Mouse (Mus musculus): ENCODE measurements around the gene Lhfp. TPM values are rescaled to one million over a fixed set of nuclear protein-coding genes. Genes with fewer than 3 reads are reported as not detected.

The Lhfp gene
- total and polyA plus RNA-seq, 3 experiments = 51.4 to 79.4 (median 53.5) TPM

DNA sequence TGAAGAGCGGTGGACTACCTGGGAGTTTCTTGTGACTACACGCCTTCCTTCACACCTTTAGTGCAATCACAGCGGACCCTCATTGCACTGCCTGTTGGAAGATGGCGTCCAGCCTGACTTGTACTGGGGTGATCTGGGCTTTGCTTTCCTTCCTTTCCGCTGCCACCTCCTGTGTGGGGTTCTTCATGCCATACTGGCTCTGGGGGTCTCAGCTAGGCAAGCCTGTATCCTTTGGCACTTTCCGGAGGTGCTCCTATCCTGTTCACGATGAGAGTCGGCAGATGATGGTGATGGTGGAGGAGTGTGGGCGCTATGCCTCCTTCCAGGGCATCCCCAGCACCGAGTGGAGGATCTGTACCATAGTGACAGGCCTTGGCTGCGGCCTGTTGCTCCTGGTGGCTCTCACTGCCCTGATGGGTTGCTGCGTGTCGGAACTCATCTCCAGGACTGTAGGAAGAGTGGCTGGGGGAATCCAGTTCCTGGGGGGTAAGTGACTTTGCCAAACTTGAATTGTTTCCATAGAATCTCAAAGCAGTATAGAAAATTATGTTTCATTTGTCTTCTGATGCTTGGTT lies 2.0 kb downstream of the Lhfp start:
- intact Hi-C loops (cut with DNase I) = loop anchor here (5.0 kb wide), 2 partner anchors 44 to 124 kb away; no protein-coding TSS in a partner anchor
- Histone ChIP-seq H3K4me3 (peak overlapping the region; percentile 81), H3K79me2 (replicated peaks; ENCODE audit: control insufficient read depth, insufficient read depth, low read length) (peaks cover 3% of the 10 kb centered on the region; the same call in 1 of the 2 replicates), H3K36me3 (ENCODE audit: control insufficient read depth, insufficient read depth, low read length) (peaks cover 8% of the 10 kb centered on the region), H3K4me1 (ENCODE audit: control insufficient read depth, insufficient read depth, low read length) (peaks cover 10% of the 10 kb centered on the region), H3K27me3 (ENCODE audit: control insufficient read depth, insufficient read depth, low read length) (no peaks in the 10 kb centered on the region), H3K9ac (ENCODE audit: low read depth, low read length) (peak overlapping the region; percentile 30), H3K27ac (peak overlapping the region; percentile 91)
- DNase-seq = no peak
- 68% methylated on average over 13 of the region's 13 CpGs for WGBS
- TF ChIP-seq EP300 (IDR thresholded peaks at IDR 0.05; ENCODE audit: insufficient read depth, low read depth, low read length) (no peak), POLR2A (IDR thresholded peaks at IDR 0.05; ENCODE audit: insufficient read depth, low read depth, low read length) (no peak), CTCF (IDR thresholded peaks at IDR 0.05) (no peak)

DNA sequence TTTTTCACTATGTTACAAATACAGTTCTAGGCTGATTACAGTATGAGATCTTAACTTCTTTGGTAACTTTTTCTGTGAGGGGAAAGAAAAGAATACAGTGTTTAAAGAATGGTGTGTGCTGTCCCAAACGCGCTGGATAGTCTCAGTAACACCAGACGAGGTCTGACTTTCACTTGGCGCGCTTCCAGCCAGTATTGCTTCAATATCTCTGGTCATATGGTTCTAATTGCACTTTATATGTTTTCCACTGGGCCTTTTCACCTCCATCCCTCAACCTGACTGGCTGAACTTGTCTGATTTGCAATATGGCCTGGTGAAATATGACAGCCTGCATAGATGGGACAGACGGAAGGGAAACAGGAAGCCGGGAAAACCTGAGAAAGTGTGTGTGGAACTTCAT lies 2.9 kb downstream of the Lhfp start:
- intact Hi-C loops (cut with DNase I) = loop anchor here (5.0 kb wide), 2 partner anchors 43 to 123 kb away; no protein-coding TSS in a partner anchor
- H3K27me3 ChIP-seq (ENCODE audit: control insufficient read depth, insufficient read depth, low read length) = no peaks in the 10 kb centered on the region
- peaks cover 3% of the 10 kb centered on the region; the same call in 1 of the 2 replicates for H3K79me2 ChIP-seq (replicated peaks; ENCODE audit: control insufficient read depth, insufficient read depth, low read length)
- peak overlapping the region; percentile 57 for H3K27ac ChIP-seq
- peak overlapping the region; percentile 40 for H3K9ac ChIP-seq (ENCODE audit: low read depth, low read length)
- 23% methylated on average over 7 of the region's 7 CpGs for WGBS
- peak overlapping the region; percentile 81 for H3K4me3 ChIP-seq
- TF ChIP-seq CTCF (IDR thresholded peaks at IDR 0.05) = no peak
- no peak for TF ChIP-seq POLR2A (IDR thresholded peaks at IDR 0.05; ENCODE audit: insufficient read depth, low read depth, low read length)
- TF ChIP-seq EP300 (IDR thresholded peaks at IDR 0.05; ENCODE audit: insufficient read depth, low read depth, low read length) = no peak
- peaks cover 8% of the 10 kb centered on the region for H3K36me3 ChIP-seq (ENCODE audit: control insufficient read depth, insufficient read depth, low read length)
- peaks cover 10% of the 10 kb centered on the region for H3K4me1 ChIP-seq (ENCODE audit: control insufficient read depth, insufficient read depth, low read length)
- DNase-seq = peak; percentile 39 to 51

DNA sequence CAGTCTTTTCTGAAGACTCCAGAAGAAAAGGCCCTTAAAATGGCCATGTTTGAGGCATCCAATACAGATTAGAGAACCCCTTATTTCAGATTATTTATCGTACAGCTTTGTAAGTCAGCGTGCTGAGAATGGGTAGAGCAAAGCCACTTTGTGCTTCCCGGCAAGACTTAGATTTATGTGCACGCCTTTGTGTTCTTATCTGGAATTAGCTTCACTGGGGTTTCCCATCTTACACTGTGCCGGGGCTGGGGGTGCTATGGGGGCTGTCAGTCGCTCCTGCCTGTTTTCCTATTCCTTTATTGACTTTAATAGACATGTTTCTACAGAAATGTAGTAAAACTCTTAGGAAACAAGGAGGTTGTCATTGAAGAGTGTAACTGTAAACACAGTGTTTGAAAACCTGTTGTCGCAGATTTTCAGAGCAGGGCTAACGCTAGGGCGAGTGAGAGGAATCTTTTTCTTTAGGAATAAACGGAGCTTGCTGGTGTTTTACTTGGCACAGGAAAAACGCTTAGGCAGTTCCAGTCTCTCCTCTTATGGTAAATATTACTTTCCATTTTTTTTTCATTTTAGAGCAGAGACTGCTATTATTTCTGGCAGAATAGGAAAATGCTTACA lies 3.5 kb downstream of the Lhfp start:
- WGBS = 25% methylated on average over 11 of the region's 11 CpGs
- H3K4me1 ChIP-seq (ENCODE audit: control insufficient read depth, insufficient read depth, low read length) = peaks cover 10% of the 10 kb centered on the region
- H3K4me3 ChIP-seq = peak overlapping the region; percentile 81
- intact Hi-C loops (cut with DNase I) = loop anchor here (5.0 kb wide), 2 partner anchors 43 to 123 kb away; no protein-coding TSS in a partner anchor
- H3K9ac ChIP-seq (ENCODE audit: low read depth, low read length) = peak overlapping the region; percentile 59
- DNase-seq = no peak
- TF ChIP-seq CTCF (IDR thresholded peaks at IDR 0.05) = no peak
- TF ChIP-seq POLR2A (IDR thresholded peaks at IDR 0.05; ENCODE audit: insufficient read depth, low read depth, low read length) = no peak
- TF ChIP-seq EP300 (IDR thresholded peaks at IDR 0.05; ENCODE audit: insufficient read depth, low read depth, low read length) = no peak
- H3K27me3 ChIP-seq (ENCODE audit: control insufficient read depth, insufficient read depth, low read length) = no peaks in the 10 kb centered on the region
- peaks cover 8% of the 10 kb centered on the region for H3K36me3 ChIP-seq (ENCODE audit: control insufficient read depth, insufficient read depth, low read length)
- H3K27ac ChIP-seq = peak overlapping the region; percentile 57
- peaks cover 3% of the 10 kb centered on the region; the same call in 1 of the 2 replicates for H3K79me2 ChIP-seq (replicated peaks; ENCODE audit: control insufficient read depth, insufficient read depth, low read length)

DNA sequence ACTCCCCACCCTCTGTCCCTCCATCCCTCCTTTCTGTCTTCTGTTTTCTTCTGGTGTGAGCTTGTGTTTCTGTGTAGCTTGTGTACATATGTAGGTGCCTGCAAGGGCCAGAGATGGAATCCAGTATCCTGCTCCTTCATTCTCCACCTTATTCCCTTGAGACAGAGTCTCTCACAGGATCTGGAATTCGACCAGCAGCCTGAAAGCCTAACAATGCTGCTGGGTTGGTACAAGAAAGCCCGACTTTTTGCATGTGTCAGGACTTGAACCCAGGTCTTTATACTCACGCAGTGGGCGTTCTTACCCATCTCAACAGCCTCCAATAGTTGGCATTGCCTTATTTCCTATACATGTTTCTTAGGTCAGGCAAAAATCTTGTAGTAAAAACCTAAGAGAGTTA lies 4.4 kb downstream of the Lhfp start:
- H3K27ac ChIP-seq = peak overlapping the region; percentile 43; the same call in 1 of the 2 replicates
- H3K27me3 ChIP-seq (ENCODE audit: control insufficient read depth, insufficient read depth, low read length) = no peaks in the 10 kb centered on the region
- no peak overlapping the region for H3K4me3 ChIP-seq
- no peak for DNase-seq
- peaks cover 10% of the 10 kb centered on the region for H3K4me1 ChIP-seq (ENCODE audit: control insufficient read depth, insufficient read depth, low read length)
- no peak overlapping the region for H3K9ac ChIP-seq (ENCODE audit: low read depth, low read length)
- peaks cover 3% of the 10 kb centered on the region; the same call in 1 of the 2 replicates for H3K79me2 ChIP-seq (replicated peaks; ENCODE audit: control insufficient read depth, insufficient read depth, low read length)
- peaks cover 8% of the 10 kb centered on the region for H3K36me3 ChIP-seq (ENCODE audit: control insufficient read depth, insufficient read depth, low read length)
- WGBS = 60% methylated on average over 4 of the region's 4 CpGs
- TF ChIP-seq EP300 (IDR thresholded peaks at IDR 0.05; ENCODE audit: insufficient read depth, low read depth, low read length) = no peak
- TF ChIP-seq POLR2A (IDR thresholded peaks at IDR 0.05; ENCODE audit: insufficient read depth, low read depth, low read length) = no peak
- intact Hi-C loops (cut with DNase I) = loop anchor here (1.0 kb wide), 1 partner anchor 13 kb away; no protein-coding TSS in a partner anchor

DNA sequence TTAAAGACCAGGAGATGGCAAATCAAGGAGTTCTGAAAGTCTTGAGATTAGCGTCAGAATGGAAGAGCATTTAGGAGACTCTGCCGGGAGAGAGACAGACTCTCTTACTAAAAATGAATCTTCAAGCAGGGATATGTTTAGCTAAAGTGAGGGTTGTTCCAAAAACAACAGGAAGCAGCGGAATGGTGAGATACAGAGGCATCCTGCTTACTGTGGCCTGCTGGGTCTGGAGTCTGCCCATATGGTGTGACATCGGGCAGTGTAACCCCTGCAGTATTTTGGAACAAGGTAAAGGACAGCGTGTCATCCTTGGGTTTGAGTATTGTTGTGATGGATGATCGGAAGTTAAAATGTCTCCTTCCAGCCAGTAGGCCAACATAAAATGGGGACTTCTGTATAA lies 5.0 kb downstream of the Lhfp start:
- Histone ChIP-seq H3K36me3 (ENCODE audit: control insufficient read depth, insufficient read depth, low read length) (peaks cover 10% of the 10 kb centered on the region), H3K79me2 (replicated peaks; ENCODE audit: control insufficient read depth, insufficient read depth, low read length) (peaks cover 3% of the 10 kb centered on the region; the same call in 1 of the 2 replicates), H3K4me1 (ENCODE audit: control insufficient read depth, insufficient read depth, low read length) (peaks cover 11% of the 10 kb centered on the region), H3K9ac (ENCODE audit: low read depth, low read length) (no peak overlapping the region; the same call in 1 of the 2 replicates), H3K4me3 (no peak overlapping the region), H3K27me3 (ENCODE audit: control insufficient read depth, insufficient read depth, low read length) (no peaks in the 10 kb centered on the region), H3K27ac (peak overlapping the region; percentile 43)
- intact Hi-C loops (cut with DNase I) = loop anchor here (1.0 kb wide), 1 partner anchor 12 kb away; no protein-coding TSS in a partner anchor
- TF ChIP-seq CTCF (IDR thresholded peaks at IDR 0.05) (no peak), POLR2A (IDR thresholded peaks at IDR 0.05; ENCODE audit: insufficient read depth, low read depth, low read length) (no peak), EP300 (IDR thresholded peaks at IDR 0.05; ENCODE audit: insufficient read depth, low read depth, low read length) (no peak)
- DNase-seq = no peak
- 27% methylated on average over 6 of the region's 6 CpGs for WGBS

DNA sequence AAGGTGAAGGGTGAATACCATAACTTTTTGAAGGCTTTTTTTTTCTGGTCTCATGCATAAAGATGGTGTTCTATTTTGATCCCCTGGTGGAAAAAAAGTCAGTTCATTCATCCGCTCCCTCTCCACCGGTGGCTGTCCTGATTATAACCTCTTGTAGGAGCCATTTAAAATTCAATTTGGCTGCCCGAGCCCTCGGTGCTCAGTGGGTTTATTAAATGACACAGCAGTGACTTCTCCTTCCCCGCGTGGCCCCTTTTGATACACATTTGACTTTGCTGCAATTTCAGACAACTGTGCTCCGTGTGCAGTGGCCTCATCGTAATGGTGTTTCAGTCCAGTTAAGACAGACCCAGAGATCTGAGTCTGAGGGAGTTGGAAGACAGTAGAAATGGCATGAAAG lies 11.1 kb downstream of the Lhfp start:
- Histone ChIP-seq H3K9ac (ENCODE audit: low read depth, low read length) (no peak overlapping the region), H3K36me3 (ENCODE audit: control insufficient read depth, insufficient read depth, low read length) (peaks cover 5% of the 10 kb centered on the region), H3K4me1 (ENCODE audit: control insufficient read depth, insufficient read depth, low read length) (peaks cover 7% of the 10 kb centered on the region), H3K79me2 (replicated peaks; ENCODE audit: control insufficient read depth, insufficient read depth, low read length) (peaks cover 1% of the 10 kb centered on the region; the same call in 1 of the 2 replicates), H3K27me3 (ENCODE audit: control insufficient read depth, insufficient read depth, low read length) (no peaks in the 10 kb centered on the region), H3K27ac (no peak overlapping the region), H3K4me3 (no peak overlapping the region)
- DNase-seq = no peak
- 44% methylated on average over 8 of the region's 8 CpGs for WGBS
- intact Hi-C loops (cut with DNase I) = no loop called here
- TF ChIP-seq POLR2A (IDR thresholded peaks at IDR 0.05; ENCODE audit: insufficient read depth, low read depth, low read length) (no peak), CTCF (IDR thresholded peaks at IDR 0.05) (no peak), EP300 (IDR thresholded peaks at IDR 0.05; ENCODE audit: insufficient read depth, low read depth, low read length) (no peak)
